Mouse (Mus musculus): ENCODE results near the gene Gm9195. TPM values are rescaled to one million over a fixed set of nuclear protein-coding genes. Genes with fewer than 3 reads are reported as not detected.

Gene Gm9195
- polyA plus RNA-seq, 1 experiment = not detected

- TF ChIP-seq MAX (IDR thresholded peaks at IDR 0.05; ENCODE audit: low read depth) (no peak), SRF (IDR thresholded peaks at IDR 0.05; ENCODE audit: control insufficient read depth, insufficient read length, low read depth) (no peak), TCF3 (IDR thresholded peaks at IDR 0.05; ENCODE audit: insufficient read length, low read depth) (no peak), E2F4 (IDR thresholded peaks at IDR 0.05; ENCODE audit: insufficient read depth) (no peak), POLR2A (IDR thresholded peaks at IDR 0.05; ENCODE audit: insufficient read length, low read depth) (no peak), TCF12 (IDR thresholded peaks at IDR 0.05; ENCODE audit: insufficient read depth, poor library complexity, severe bottlenecking) (no peak), REST (IDR thresholded peaks at IDR 0.05; ENCODE audit: insufficient read depth, insufficient read length) (no peak), POLR2AphosphoS2 (IDR thresholded peaks at IDR 0.05; ENCODE audit: insufficient read length, low read depth) (no peak), MYOD1 (IDR thresholded peaks at IDR 0.05; ENCODE audit: control insufficient read depth in 1 of 3, insufficient read length in 2 of 3, low read depth in 2 of 3) (no peak), USF1 (IDR thresholded peaks at IDR 0.05; ENCODE audit: low read depth) (no peak), CEBPB (IDR thresholded peaks at IDR 0.05; ENCODE audit: insufficient read depth, poor library complexity, severe bottlenecking) (no peak), MYOG (IDR thresholded peaks at IDR 0.05; ENCODE audit: control insufficient read depth in 1 of 3, insufficient read depth in 1 of 3, insufficient read length in 2 of 3, low read depth in 2 of 3) (no peak)
- no peak overlapping the region for H3ac ChIP-seq (ENCODE audit: control insufficient read depth, insufficient read length)
- no peaks in the 10 kb centered on the region for H3K27me3 ChIP-seq (ENCODE audit: control insufficient read depth, insufficient read depth, insufficient read length)
- H3K36me3 ChIP-seq (ENCODE audit: control insufficient read depth, insufficient read depth) = no peaks in the 10 kb centered on the region
- H3K79me2 ChIP-seq (ENCODE audit: control insufficient read depth, insufficient read depth) = no peaks in the 10 kb centered on the region
- no peak overlapping the region for H3K4me3 ChIP-seq
- no peak overlapping the region for H3K4me2 ChIP-seq (ENCODE audit: low read depth)
Observed at GRCm38 (mm10) chr14:72377224-72377623, 114.4 kb downstream of the Gm9195 start.

Other genes starting within 250 kb of the Gm9195 start
- 7.2 TPM for gene Fndc3a, start 218.2 kb upstream of the Gm9195 start, polyA plus RNA-seq (2012; fragmentation: generic; extraction: Trizol)